Mouse (Mus musculus) lung, embryonic 15.5 days (tissue): ENCODE results near the gene Cyp2s1. TPM values are rescaled to one million over a fixed set of nuclear protein-coding genes. Genes with fewer than 3 reads are reported as not detected.

ENCODE experiments used
- ATAC-seq: fragments of 200-750 bp; cut with Nextera tagmentation; 2 replicates; pipeline ENCODE4 v1.8.0; 2017; ENCODE audit warnings: moderate number of reproducible peaks, borderline replicate concordance; ENCODE audit not compliant: low FRiP score, low TSS enrichment; ENCODE audit errors: extremely low read depth
- H3K27ac ChIP-seq: fragments of 300-500 bp; sonication (generic); 2 replicates; pipeline ENCODE4 v1.5.1; 2015; ENCODE audit warnings: moderate library complexity, mild to moderate bottlenecking, inconsistent platforms
- H3K27me3 ChIP-seq: fragments of 300-500 bp; sonication (generic); 2 replicates; pipeline ENCODE4 v1.6.1; 2015; ENCODE audit warnings: inconsistent platforms
- H3K36me3 ChIP-seq: fragments of 300-500 bp; sonication (generic); 2 replicates; pipeline ENCODE4 v1.6.1; 2015; ENCODE audit warnings: inconsistent platforms
- H3K4me1 ChIP-seq: fragments of 300-500 bp; sonication (generic); 2 replicates; pipeline ENCODE4 v1.6.1; 2015; ENCODE audit warnings: inconsistent platforms
- H3K4me2 ChIP-seq: fragments of 300-500 bp; sonication (generic); 2 replicates; pipeline ENCODE4 v1.6.1; 2015; ENCODE audit warnings: inconsistent platforms, mild to moderate bottlenecking, moderate library complexity
- H3K4me3 ChIP-seq: fragments of 300-500 bp; sonication (generic); 2 replicates; pipeline ENCODE4 v1.5.1; 2015; ENCODE audit warnings: mild to moderate bottlenecking, inconsistent platforms
- H3K9ac ChIP-seq: fragments of 300-500 bp; sonication (generic); 2 replicates; pipeline ENCODE4 v1.6.1; 2015; ENCODE audit warnings: inconsistent platforms
- H3K9me3 ChIP-seq: fragments of 300-500 bp; sonication (generic); 2 replicates; pipeline ENCODE4 v1.6.1; 2016; ENCODE audit warnings: inconsistent platforms
- WGBS: fragments of 180-500 bp; shearing (Covaris S2); methylation state at CpG from one replicate; pipeline ENCODE4 v1.1.7; 2015; 5-methylcytosine and 5-hydroxymethylcytosine counted together
- polyA plus RNA-seq: library from polyadenylated mRNA; unstranded; fragments of >200 nt; fragmentation: Nextera tagmentation; extraction: Ambion mirVana; gene quantifications from 2 replicates; pipeline ENCODE4 v1.2.1, GENCODE M21; 2015

Cyp2s1 gene
- polyA plus RNA-seq, 1 experiment from 2014 or later: 11.4 TPM

DNA sequence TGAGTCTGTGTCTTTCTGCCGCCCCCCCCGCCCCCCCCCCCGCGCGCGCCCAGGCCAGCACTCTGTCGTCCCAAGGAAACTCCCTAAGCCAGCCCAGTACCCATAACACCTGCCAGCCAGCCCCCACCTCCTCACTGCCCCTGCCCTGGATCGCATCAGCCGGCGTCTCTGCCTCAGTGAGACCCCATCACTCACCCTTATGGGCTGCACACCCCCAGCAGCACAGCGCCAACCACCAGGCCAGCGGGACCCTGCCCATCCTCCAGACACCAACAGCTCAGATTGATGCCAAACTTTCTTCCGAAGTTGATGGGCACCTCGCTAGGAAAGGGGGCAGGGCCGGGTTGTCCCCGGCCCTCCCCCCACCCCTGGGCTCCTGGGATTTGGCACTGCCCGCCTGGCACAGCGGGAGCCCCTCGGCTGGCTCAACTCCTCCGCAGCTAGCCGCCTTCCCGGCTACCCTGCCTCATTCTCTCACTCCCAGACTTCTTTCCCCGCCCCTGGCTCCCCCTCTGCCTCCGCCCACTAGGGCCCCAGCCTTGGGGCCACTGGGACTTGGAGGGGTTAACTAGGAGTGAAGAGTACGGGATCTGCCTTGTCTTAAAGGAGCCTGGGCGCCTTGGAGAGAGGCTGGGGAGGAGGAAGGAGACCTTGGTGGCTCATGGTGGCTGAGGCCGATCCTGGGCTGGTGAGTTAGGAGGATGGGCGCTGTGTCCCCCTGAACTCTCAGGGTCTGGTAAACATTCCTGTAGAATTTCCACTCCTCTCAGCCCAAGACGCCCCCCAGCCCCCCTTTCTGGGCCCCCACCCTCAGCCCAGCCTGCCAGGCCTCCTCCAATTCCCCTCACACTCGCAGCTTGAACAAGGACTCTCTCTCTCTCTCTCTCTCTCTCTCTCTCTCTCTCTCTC is 28.2 kb downstream of the Cyp2s1 start, which contains the start of gene Axl:
TSS of gene Axl (minus strand) at position 486 of the 909 bp plus-strand sequence.
- Histone ChIP-seq H3K27ac (peak within 1 kb of the TSS; percentile 55), H3K36me3 (no peaks in the 10 kb centered on the region), H3K4me2 (peak within 1 kb of the TSS; percentile 87), H3K27me3 (no peaks in the 10 kb centered on the region), H3K9ac (peak within 1 kb of the TSS; percentile 60), H3K9me3 (no peaks in the 10 kb centered on the region), H3K4me1 (peaks cover 31% of the 10 kb centered on the region), H3K4me3 (peak within 1 kb of the TSS; percentile 59)
- WGBS: under 1% methylated on average over 29 of the region's 30 CpGs
- peak; percentile 90 for ATAC-seq

DNA sequence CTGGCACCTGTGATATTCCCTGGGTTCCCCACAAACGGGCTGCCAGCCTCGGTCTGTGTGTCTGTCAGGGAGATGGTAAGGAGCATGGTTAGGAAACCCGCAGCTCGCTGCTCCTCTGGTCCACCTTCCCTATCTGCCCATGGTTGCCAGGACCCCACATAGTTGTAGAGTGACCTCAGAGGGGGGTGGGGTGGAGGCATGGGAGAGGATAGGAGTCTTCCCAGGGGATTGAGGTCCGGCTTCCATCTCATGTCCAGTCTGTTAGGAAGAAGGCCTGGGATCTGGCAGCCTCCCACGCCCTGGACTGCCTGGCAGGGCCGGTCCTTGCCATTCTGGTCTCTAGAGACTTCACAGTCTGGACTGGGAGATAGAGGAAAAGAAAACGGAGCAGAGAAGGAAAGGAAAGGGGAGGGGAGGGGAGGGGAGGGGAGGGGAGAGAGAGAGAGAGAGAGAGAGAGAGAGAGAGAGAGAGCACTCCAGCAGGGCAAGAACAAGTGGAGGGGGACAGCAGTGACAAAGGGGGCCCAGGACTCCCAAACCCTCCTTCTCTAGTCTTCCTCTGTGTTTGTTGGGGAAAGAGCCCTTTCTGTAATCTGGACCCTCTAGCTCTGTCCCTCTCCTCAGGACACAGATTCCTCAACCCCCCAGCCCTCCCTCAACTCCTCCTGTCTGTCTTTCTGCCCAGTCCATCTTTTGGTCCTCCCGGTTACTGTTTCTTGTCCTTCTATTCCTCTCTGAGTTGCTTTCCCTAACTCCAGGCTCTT is 29.1 kb downstream of the Cyp2s1 start:
- H3K4me3 ChIP-seq: peak overlapping the region; percentile 59
- H3K27me3 ChIP-seq: no peaks in the 10 kb centered on the region
- H3K36me3 ChIP-seq: no peaks in the 10 kb centered on the region
- ATAC-seq: peak; percentile 4; the same call in 1 of the 2 replicates
- H3K9me3 ChIP-seq: no peaks in the 10 kb centered on the region
- WGBS: 15% methylated on average over 9 of the region's 9 CpGs
- peaks cover 36% of the 10 kb centered on the region for H3K4me1 ChIP-seq
- peak overlapping the region; percentile 60 for H3K9ac ChIP-seq
- H3K4me2 ChIP-seq: peak overlapping the region; percentile 87
- H3K27ac ChIP-seq: peak overlapping the region; percentile 47; the same call in 1 of the 2 replicates

DNA sequence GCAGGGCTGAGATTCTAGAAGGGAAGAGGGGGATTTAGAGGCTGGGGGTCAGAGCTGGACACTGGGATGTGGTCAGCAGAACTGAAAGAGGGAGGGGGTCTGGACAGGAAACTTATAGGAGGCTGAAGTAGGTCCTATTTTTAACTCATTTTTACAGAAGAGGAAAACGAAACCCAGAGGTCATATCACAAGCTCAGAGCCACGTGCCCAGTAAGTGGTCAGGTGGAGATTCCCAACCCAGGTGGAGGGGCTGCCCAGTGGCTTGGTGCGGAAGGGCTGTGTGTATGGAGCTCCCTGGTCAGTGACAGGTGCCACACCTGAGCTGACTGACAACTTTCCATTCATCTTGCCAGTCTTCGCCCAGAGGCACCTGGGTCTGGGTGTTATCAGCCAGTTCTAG is 29.7 kb downstream of the Cyp2s1 start:
- Histone ChIP-seq H3K9ac (peak overlapping the region; percentile 22; the same call in 1 of the 2 replicates), H3K4me1 (peaks cover 42% of the 10 kb centered on the region), H3K27ac (no peak overlapping the region), H3K36me3 (no peaks in the 10 kb centered on the region), H3K9me3 (no peaks in the 10 kb centered on the region), H3K4me2 (peak overlapping the region; percentile 87), H3K27me3 (no peaks in the 10 kb centered on the region), H3K4me3 (peak overlapping the region; percentile 59)
- ATAC-seq: no peak
- WGBS: 58% methylated on average over 4 of the region's 4 CpGs

DNA sequence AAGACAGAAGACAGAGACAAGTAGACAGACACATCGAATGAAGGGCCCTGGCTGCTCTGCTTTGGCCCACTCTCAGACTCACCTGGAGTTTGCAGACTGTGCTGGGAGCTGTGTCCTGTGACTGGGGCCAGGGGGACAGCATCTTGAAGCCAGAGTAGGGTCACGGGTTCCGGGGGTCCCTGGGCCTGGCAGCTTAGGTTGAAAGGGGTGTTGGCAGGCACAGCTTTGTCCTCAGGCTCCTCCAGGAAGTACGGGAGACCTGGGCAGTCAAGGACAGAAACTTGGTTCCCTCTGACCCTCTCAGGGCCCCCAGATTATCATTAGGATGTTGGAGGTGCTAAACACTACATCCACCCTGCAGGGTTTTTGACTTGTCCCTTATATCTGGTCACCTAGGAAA is 31.0 kb downstream of the Cyp2s1 start:
- WGBS: 67% methylated on average over 4 of the region's 4 CpGs
- ATAC-seq: no peak
- peaks cover 54% of the 10 kb centered on the region for H3K4me1 ChIP-seq

DNA sequence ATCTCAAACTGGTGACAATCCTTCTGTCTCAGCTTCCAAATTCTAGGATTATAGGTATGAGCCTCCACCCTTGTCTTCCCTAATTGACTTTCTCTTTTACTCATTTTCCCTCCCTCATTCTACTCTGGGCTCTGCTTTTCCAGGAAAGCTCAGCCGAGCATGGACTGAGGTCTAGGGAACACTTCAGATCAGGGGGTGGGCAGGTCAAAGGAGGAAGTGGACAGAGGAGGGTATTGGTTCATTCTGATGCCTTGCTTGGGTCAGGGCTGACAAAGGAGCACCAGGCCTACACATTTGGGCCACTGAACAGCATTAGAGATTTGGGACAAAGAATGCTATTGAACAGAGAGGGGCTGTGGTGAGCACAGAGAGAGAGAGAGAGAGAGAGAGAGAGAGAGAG is 31.9 kb downstream of the Cyp2s1 start:
- no peak overlapping the region for H3K4me3 ChIP-seq
- peaks cover 51% of the 10 kb centered on the region for H3K4me1 ChIP-seq
- no peaks in the 10 kb centered on the region for H3K27me3 ChIP-seq
- H3K36me3 ChIP-seq: no peaks in the 10 kb centered on the region
- ATAC-seq: no peak
- H3K4me2 ChIP-seq: no peak overlapping the region
- no peaks in the 10 kb centered on the region for H3K9me3 ChIP-seq
- H3K9ac ChIP-seq: no peak overlapping the region
- 55% methylated on average over 1 of the region's 1 CpGs for WGBS
- no peak overlapping the region for H3K27ac ChIP-seq

More for the DNA sequence above, 31.0 kb downstream of the Cyp2s1 start:
- H3K4me3 ChIP-seq: no peak overlapping the region
- no peaks in the 10 kb centered on the region for H3K9me3 ChIP-seq
- no peaks in the 10 kb centered on the region for H3K36me3 ChIP-seq
- H3K27ac ChIP-seq: no peak overlapping the region
- H3K4me2 ChIP-seq: no peak overlapping the region
- H3K27me3 ChIP-seq: no peaks in the 10 kb centered on the region
- no peak overlapping the region for H3K9ac ChIP-seq

DNA sequence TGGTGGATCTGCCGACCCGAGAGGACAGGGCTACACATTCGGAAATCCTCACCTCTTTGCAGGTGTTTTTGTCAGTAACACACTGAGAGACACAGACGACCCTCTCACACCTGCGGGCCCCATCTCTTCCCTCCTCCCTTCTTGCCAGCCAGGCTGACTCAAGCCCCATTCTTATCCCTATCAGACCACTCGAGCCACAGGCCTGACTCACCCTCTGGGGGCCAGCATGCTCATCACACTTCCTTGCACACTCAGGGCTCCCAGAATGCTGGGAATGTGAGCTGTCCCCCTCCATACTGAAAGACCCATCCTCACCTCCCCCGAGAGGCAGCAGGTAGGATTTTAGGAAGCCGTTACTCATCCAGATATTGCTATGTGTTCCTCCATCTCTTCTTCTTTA is 33.0 kb downstream of the Cyp2s1 start:
- H3K27me3 ChIP-seq: no peaks in the 10 kb centered on the region
- no peak overlapping the region for H3K4me3 ChIP-seq
- no peaks in the 10 kb centered on the region for H3K36me3 ChIP-seq
- no peak overlapping the region for H3K27ac ChIP-seq
- H3K9ac ChIP-seq: no peak overlapping the region
- no peaks in the 10 kb centered on the region for H3K9me3 ChIP-seq
- 52% methylated on average over 8 of the region's 8 CpGs for WGBS
- peaks cover 42% of the 10 kb centered on the region for H3K4me1 ChIP-seq
- no peak for ATAC-seq
- no peak overlapping the region for H3K4me2 ChIP-seq

DNA sequence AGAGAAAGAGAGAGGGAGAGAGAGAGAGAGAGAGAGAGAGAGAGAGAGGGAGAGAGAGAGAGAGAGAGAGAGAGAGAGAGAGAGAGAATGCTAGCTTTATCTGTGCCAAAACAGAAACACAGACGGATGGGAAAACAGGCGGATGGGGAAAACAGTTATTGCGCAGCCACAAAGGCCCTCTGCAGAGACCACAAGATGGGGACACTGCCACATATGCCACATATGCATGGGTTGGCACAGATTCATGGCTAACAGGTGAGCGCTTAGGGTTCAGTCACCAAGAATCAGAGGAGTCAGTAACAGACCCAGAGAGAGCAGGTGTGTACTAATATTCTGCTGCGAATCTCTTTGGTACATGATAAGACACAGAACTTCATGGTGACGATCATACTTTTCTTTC is 34.0 kb downstream of the Cyp2s1 start:
- H3K4me1 ChIP-seq: peaks cover 32% of the 10 kb centered on the region
- H3K9me3 ChIP-seq: no peaks in the 10 kb centered on the region
- H3K4me2 ChIP-seq: no peak overlapping the region; the same call in 1 of the 2 replicates
- no peak overlapping the region for H3K4me3 ChIP-seq
- H3K27ac ChIP-seq: peak overlapping the region; percentile 90; the same call in 1 of the 2 replicates
- 62% methylated on average over 6 of the region's 6 CpGs for WGBS
- ATAC-seq: no peak
- no peak overlapping the region for H3K9ac ChIP-seq
- H3K27me3 ChIP-seq: no peaks in the 10 kb centered on the region
- no peaks in the 10 kb centered on the region for H3K36me3 ChIP-seq

DNA sequence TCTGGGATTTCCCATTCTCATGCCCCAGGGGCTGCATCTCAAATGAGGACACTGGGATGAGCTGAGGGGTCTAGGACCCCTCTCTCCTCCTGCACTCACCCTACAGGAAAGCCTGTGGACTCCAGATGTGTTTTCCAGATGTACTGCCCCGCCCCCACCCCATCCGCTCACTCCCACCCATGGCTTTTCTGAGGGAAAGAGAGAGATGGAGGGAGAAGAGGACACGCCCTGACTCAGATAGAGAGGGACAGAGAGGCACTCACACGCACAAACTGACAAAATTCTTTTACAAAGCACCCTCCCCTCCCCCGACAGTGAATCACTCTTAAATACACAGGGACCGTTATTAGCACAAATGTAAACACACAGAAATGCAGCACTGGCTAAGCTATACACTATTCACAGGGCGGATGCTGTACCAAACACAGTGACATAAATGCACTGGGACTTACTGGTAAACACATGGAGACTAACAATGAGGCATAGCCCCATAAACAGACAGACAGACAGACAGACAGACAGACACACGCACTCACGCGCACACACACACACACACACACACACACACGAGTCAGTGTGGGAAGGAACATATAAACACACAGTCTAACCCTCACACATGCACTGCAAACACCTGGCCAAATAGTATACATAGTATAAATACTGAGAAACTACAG is 34.6 kb downstream of the Cyp2s1 start:
- Histone ChIP-seq H3K9me3 (no peaks in the 10 kb centered on the region), H3K9ac (peak overlapping the region; percentile 37), H3K4me2 (peak overlapping the region; percentile 90), H3K36me3 (no peaks in the 10 kb centered on the region), H3K27ac (peak overlapping the region; percentile 90), H3K4me1 (peaks cover 27% of the 10 kb centered on the region), H3K4me3 (peak overlapping the region; percentile 40), H3K27me3 (no peaks in the 10 kb centered on the region)
- 23% methylated on average over 11 of the region's 11 CpGs for WGBS
- peak; percentile 74 for ATAC-seq

DNA sequence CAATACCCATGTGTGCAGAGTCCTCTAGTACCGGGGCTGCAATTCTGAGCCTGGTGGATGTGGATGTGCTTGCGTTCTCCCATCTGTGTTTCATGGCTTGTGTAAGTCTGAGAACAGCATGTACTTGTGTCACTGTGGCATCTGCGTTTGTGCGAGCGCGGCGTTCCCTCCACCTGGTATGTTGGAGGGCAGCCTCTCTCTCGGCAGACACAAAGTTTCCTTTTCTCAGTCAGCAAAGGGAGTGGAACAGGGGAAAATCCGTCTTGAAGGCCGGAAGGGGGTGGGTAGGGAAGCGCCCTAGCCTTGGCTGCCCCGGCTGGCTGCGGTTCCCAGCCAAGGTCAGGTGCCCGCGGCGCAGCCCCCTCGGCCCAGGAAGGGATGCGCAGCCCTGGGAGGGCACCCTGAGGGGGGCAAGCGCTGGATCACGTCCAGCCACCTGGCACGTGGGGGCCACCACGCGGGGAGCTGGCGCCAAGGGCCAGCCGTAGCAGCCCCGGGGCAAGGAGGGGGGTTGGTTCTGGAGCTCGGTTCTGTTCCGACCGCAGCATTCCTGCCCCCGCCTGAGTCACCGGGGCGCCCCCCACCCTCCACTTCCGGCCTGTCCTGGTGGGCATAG is 35.3 kb downstream of the Cyp2s1 start:
- Histone ChIP-seq H3K4me3 (peak overlapping the region; percentile 40), H3K4me2 (peak overlapping the region; percentile 90), H3K9ac (peak overlapping the region; percentile 37), H3K27ac (peak overlapping the region; percentile 90), H3K36me3 (no peaks in the 10 kb centered on the region), H3K4me1 (peaks cover 25% of the 10 kb centered on the region), H3K27me3 (no peaks in the 10 kb centered on the region), H3K9me3 (no peaks in the 10 kb centered on the region)
- 9% methylated on average over 31 of the region's 33 CpGs for WGBS
- peak; percentile 15; the same call in 1 of the 2 replicates for ATAC-seq

DNA sequence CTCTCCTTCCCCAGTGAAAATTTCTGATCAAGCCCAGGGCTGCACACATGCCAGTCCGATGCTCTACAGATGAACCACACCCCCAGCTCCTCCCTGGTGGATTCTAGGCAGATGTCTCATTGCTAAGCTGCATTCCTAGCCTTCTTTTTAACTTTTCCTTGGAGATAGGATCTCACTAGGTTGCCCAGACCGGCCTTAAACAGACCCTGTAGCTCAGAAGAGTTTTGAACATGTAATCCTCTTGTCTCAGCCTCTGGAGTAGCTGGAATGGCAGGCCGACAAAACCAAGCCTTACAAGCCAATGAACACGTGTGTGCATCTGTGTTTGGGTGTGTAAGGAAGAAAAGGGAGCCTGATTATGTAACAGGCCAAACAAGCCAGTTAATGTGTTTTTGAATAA is 36.0 kb downstream of the Cyp2s1 start:
- ATAC-seq: no peak
- Histone ChIP-seq H3K9ac (no peak overlapping the region), H3K4me3 (no peak overlapping the region), H3K4me2 (no peak overlapping the region), H3K36me3 (no peaks in the 10 kb centered on the region), H3K9me3 (no peaks in the 10 kb centered on the region), H3K4me1 (peaks cover 25% of the 10 kb centered on the region), H3K27ac (peak overlapping the region; percentile 12), H3K27me3 (no peaks in the 10 kb centered on the region)
- 56% methylated on average over 4 of the region's 4 CpGs for WGBS

DNA sequence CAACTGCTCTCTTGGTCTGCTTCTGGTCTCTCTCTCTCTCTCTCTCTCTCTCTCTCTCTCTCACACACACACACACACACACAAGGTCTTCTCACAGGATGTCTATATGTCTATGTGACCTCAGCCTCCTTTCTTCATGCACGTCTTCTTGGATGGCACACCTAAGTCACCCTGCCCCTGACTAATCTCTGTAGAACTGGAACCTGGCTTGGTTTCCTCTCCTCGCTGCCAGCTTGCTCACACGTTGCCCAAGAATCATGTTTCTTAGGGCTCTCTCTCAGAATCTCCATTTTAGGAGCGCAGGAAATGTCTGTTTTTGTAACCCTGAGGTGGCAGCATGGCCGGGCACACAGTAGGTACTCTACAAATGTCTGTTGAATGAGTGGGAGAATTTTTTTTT is 36.7 kb downstream of the Cyp2s1 start:
- Histone ChIP-seq H3K36me3 (no peaks in the 10 kb centered on the region), H3K4me3 (no peak overlapping the region), H3K4me1 (peaks cover 25% of the 10 kb centered on the region), H3K4me2 (no peak overlapping the region), H3K27me3 (no peaks in the 10 kb centered on the region), H3K9me3 (no peaks in the 10 kb centered on the region), H3K9ac (no peak overlapping the region), H3K27ac (no peak overlapping the region)
- ATAC-seq: no peak
- WGBS: 84% methylated on average over 5 of the region's 5 CpGs
